Mouse (Mus musculus) lung, postnatal 25 days (tissue): Measurements from ENCODE around the gene Lyzl6.

Experiments used
- DNase-seq: peaks from one replicate; pipeline ENCODE4 v3.0.0; 2022; ENCODE audit warnings: low spot score

Lyzl6 gene

GRCm38 (mm10) chr11:103645731-103646130 is 7.0 kb upstream of the Lyzl6 start:
- DNase-seq, result peak; percentile 12

- DNase-seq, result no peak
Measured at GRCm38 (mm10) chr11:103643211-103643610, 4.5 kb upstream of the Lyzl6 start.

- DNase-seq, result peak; percentile 18
Measured at GRCm38 (mm10) chr11:103639407-103639946, 787 bp upstream of the Lyzl6 start.

GRCm38 (mm10) chr11:103636261-103636660 is 2.4 kb downstream of the Lyzl6 start:
- no peak for DNase-seq

- no peak for DNase-seq
Measured at GRCm38 (mm10) chr11:103635481-103635880, 3.2 kb downstream of the Lyzl6 start.

- DNase-seq, result no peak
Measured at GRCm38 (mm10) chr11:103634806-103635205, 3.9 kb downstream of the Lyzl6 start.

- no peak for DNase-seq
Measured at GRCm38 (mm10) chr11:103627453-103627852, 11.2 kb downstream of the Lyzl6 start.

- no peak for DNase-seq
Measured at GRCm38 (mm10) chr11:103621040-103621439, 17.6 kb downstream of the Lyzl6 start, which contains the start of gene Gm884. Gene Gm884 (minus strand): TSS chr11:103621140.

- no peak for DNase-seq
Measured at GRCm38 (mm10) chr11:103610772-103611171, 27.9 kb downstream of the Lyzl6 start.

GRCm38 (mm10) chr11:103606611-103607010 is 32.1 kb downstream of the Lyzl6 start:
- DNase-seq, result no peak
